28 mouse cellular contexts compared by ENCODE assay signal in the genomic region with DNA sequence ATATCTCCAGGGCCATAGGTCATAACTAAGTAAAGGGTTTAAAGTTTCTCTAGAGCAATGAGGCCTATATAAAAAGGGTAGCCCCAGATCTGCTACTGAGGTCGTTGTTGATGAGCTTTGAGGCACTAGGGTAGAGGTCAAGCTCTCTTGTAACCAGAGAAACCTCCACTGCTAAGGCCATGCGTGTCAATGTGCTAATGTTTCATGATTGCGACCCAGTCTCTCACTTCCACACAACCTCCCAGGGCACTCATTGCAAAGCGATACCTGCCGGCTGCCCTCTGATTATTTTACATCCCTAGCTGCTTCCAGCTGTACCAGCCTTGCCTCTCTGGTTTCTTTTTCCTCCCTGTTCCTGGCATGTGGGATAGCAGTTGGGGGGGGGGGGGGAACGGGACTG.
DNase-seq lines count a peak whose midpoint lies in the region; ATAC-seq and TF ChIP-seq lines count a peak whose summit lies in the region.
"Had no signal": no experiment of that assay in that cellular context is flagged by ENCODE, and none has a peak within 500 bp of the region (broad histone marks: within the 10 kb centered on the region; RNA-seq: fewer than 3 reads in every experiment).

No protein-coding gene starts in this region.

- peak; percentile 85 for ATAC-seq in kidney, embryonic 16.5 days (ENCODE audit: low FRiP score, low TSS enrichment)
- ATAC-seq in limb, embryonic 13.5 days (ENCODE audit: low FRiP score, low read depth): 0 out of 2 replicates have a peak, but pooled peaks have one; percentile 36
- no peak for ATAC-seq in megakaryocyte progenitor cell, adult 5-6 weeks (replicated peaks; ENCODE audit: poor library complexity)
- ATAC-seq: forebrain, embryonic 13.5 days; intestine, embryonic 16.5 days; lung, postnatal 0 days; midbrain, embryonic 16.5 days had no signal

- no peak for DNase-seq in gastrocnemius, adult 2 months
- no peak for DNase-seq in gastrocnemius, postnatal 25 days
- no peak for DNase-seq in kidney, postnatal 14 days
- peak; percentile 55 for DNase-seq in embryo, embryonic 10.5 days (ENCODE audit: low spot score)
- DNase-seq in forebrain, embryonic 10.5 days (ENCODE audit: extremely low spot score, low spot score): no peak
- DNase-seq: adrenal gland, postnatal 10 days; cerebellum, adult 8-10 months; cerebellum, postnatal 25 days; heart, postnatal 10 days; kidney, adult 9 months; liver, embryonic 13.5 days; lung, adult 18-20 months; lung, postnatal 4 days; thymus, adult 2 months; thymus, postnatal 36 days had no signal

- peak overlapping the region; percentile 40; the same call in 1 of the 2 replicates for H3K27ac ChIP-seq in gastrocnemius, adult 2 months
- H3K27ac ChIP-seq in kidney, embryonic 16.5 days (ENCODE audit: low read length): no peak overlapping the region
- no peak overlapping the region for H3K27ac ChIP-seq in limb, embryonic 13.5 days
- H3K27ac ChIP-seq in forebrain, embryonic 10.5 days: no peak overlapping the region
- H3K27ac ChIP-seq: embryonic facial prominence, embryonic 15.5 days; forebrain, embryonic 13.5 days; heart, embryonic 13.5 days; left cerebral cortex, adult 2 months; limb, embryonic 15.5 days; liver, embryonic 13.5 days; neural tube, embryonic 12.5 days had no signal

- 0 out of 2 replicates have a peak, but pooled peaks cover under 1% of the 10 kb centered on the region for H3K4me1 ChIP-seq in kidney, embryonic 16.5 days (ENCODE audit: insufficient read depth, low read length)
- H3K4me1 ChIP-seq in limb, embryonic 13.5 days: peaks cover 4% of the 10 kb centered on the region; the same call in 1 of the 2 replicates
- H3K4me1 ChIP-seq in forebrain, embryonic 10.5 days: peaks cover 7% of the 10 kb centered on the region; the same call in 1 of the 2 replicates
- H3K4me1 ChIP-seq: embryonic facial prominence, embryonic 15.5 days; heart, embryonic 13.5 days; liver, embryonic 13.5 days had no signal

- no peak for TF ChIP-seq CTCF in gastrocnemius, adult 2 months (IDR thresholded peaks at IDR 0.05)

- no peak overlapping the region for H3K4me3 ChIP-seq in gastrocnemius, adult 2 months
- no peak overlapping the region for H3K4me3 ChIP-seq in kidney, embryonic 16.5 days (ENCODE audit: low read length)
- H3K4me3 ChIP-seq in limb, embryonic 13.5 days: no peak overlapping the region
- H3K4me3 ChIP-seq in forebrain, embryonic 10.5 days: no peak overlapping the region
- H3K4me3 ChIP-seq: embryonic facial prominence, embryonic 15.5 days; forebrain, embryonic 13.5 days; heart, embryonic 13.5 days; left cerebral cortex, adult 2 months; limb, embryonic 15.5 days; liver, embryonic 13.5 days; neural tube, embryonic 12.5 days had no signal

- 37% methylated on average over 6 of the region's 6 CpGs for WGBS in kidney, embryonic 16.5 days
- WGBS in limb, embryonic 13.5 days: 48% methylated on average over 6 of the region's 6 CpGs
- WGBS in forebrain, embryonic 10.5 days: 77% methylated on average over 6 of the region's 6 CpGs

- intact Hi-C loops in gastrocnemius, adult 2 months (cut with DNase I): no loop called here

- no peaks in the 10 kb centered on the region for H3K36me3 ChIP-seq in kidney, embryonic 16.5 days (ENCODE audit: insufficient read depth, low read length)
- no peaks in the 10 kb centered on the region for H3K36me3 ChIP-seq in limb, embryonic 13.5 days
- no peaks in the 10 kb centered on the region for H3K36me3 ChIP-seq in forebrain, embryonic 10.5 days (replicated peaks)
- H3K36me3 ChIP-seq: embryonic facial prominence, embryonic 15.5 days; G1E; heart, embryonic 13.5 days; limb, embryonic 15.5 days; liver, embryonic 13.5 days; neural tube, embryonic 12.5 days had no signal

- no peaks in the 10 kb centered on the region for H3K9me3 ChIP-seq in kidney, embryonic 16.5 days (ENCODE audit: low read length)
- H3K9me3 ChIP-seq in limb, embryonic 13.5 days: no peaks in the 10 kb centered on the region
- H3K9me3 ChIP-seq in forebrain, embryonic 10.5 days: no peaks in the 10 kb centered on the region
- H3K9me3 ChIP-seq: embryonic facial prominence, embryonic 15.5 days; forebrain, embryonic 13.5 days; G1E; heart, embryonic 13.5 days; limb, embryonic 15.5 days; liver, embryonic 13.5 days; neural tube, embryonic 12.5 days had no signal

- H3K27me3 ChIP-seq in kidney, embryonic 16.5 days (ENCODE audit: insufficient read depth, low read length): peaks cover 9% of the 10 kb centered on the region
- H3K27me3 ChIP-seq in limb, embryonic 13.5 days: no peaks in the 10 kb centered on the region
- H3K27me3 ChIP-seq in forebrain, embryonic 10.5 days (ENCODE audit: poor library complexity, severe bottlenecking): no peaks in the 10 kb centered on the region
- H3K27me3 ChIP-seq: embryonic facial prominence, embryonic 15.5 days; forebrain, embryonic 13.5 days; heart, embryonic 13.5 days; limb, embryonic 15.5 days; liver, embryonic 13.5 days; neural tube, embryonic 12.5 days had no signal

- no peak overlapping the region for H3K9ac ChIP-seq in kidney, embryonic 16.5 days (replicated peaks; ENCODE audit: low read length)
- no peak overlapping the region for H3K9ac ChIP-seq in limb, embryonic 13.5 days
- H3K9ac ChIP-seq: embryonic facial prominence, embryonic 15.5 days; forebrain, embryonic 13.5 days; heart, embryonic 13.5 days; limb, embryonic 15.5 days; liver, embryonic 13.5 days; neural tube, embryonic 12.5 days had no signal

- H3K4me2 ChIP-seq in kidney, embryonic 16.5 days (replicated peaks; ENCODE audit: low read depth, low read length): no peak overlapping the region
- H3K4me2 ChIP-seq in limb, embryonic 13.5 days (replicated peaks): no peak overlapping the region
- H3K4me2 ChIP-seq: embryonic facial prominence, embryonic 15.5 days; forebrain, embryonic 13.5 days; heart, embryonic 13.5 days; limb, embryonic 15.5 days; liver, embryonic 13.5 days; neural tube, embryonic 12.5 days had no signal
